Mouse (Mus musculus) liver, adult 2 months (tissue): ENCODE results near the gene Ptges2.

ENCODE experiments used
- CTCF ChIP-seq: fragments of 200-500 bp; IDR thresholded peaks from 2 replicates; pipeline ENCODE4 v1.5.1; 2011; ENCODE audit warnings: low read depth, low read length, control low read depth
- POLR2A ChIP-seq: fragments of 200-500 bp; IDR thresholded peaks from 2 replicates; pipeline ENCODE4 v1.6.1; 2011; ENCODE audit warnings: low read length, control low read depth; ENCODE audit not compliant: insufficient read depth; ENCODE audit errors: extremely low read depth

- TF ChIP-seq CTCF (no peak), POLR2A (no peak)
Measured at GRCm38 (mm10) chr2:32424796-32425195, 29.1 kb downstream of the Ptges2 start.
